Mouse (Mus musculus): ENCODE data around the gene Baiap2. TPM values are rescaled to one million over a fixed set of nuclear protein-coding genes. Genes with fewer than 3 reads are reported as not detected.

Gene Baiap2
- polyA plus RNA-seq, 1 experiment, result 41.5 TPM

DNA sequence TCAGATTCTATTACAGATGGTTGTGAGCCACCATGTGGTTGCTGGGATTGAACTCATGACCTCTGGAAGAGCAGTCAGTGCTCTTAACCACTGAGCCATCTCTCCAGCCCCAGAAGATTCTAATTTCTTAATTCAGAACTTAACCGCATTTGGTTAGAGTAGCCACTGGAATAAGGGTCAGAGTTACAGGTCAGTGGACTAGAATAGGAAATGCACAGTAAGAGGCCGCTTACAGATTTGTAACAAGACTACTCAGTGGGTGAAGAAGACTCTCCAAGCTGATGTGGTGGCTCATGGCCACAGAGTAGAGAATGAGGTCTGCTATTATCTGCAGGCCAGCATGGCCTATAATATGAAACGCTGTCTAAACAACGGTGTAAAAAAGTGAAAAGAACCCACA, 39.7 kb upstream of the Baiap2 start:
- Histone ChIP-seq H3K79me2 (ENCODE audit: control insufficient read depth, insufficient read depth) (no peaks in the 10 kb centered on the region), H3K36me3 (ENCODE audit: control insufficient read depth, insufficient read depth) (peaks cover under 1% of the 10 kb centered on the region), H3K4me3 (ENCODE audit: insufficient read depth, poor library complexity, severe bottlenecking) (no peak overlapping the region), H3ac (ENCODE audit: control insufficient read depth, insufficient read length, low read depth) (no peak overlapping the region), H3K79me3 (ENCODE audit: low read depth) (no peaks in the 10 kb centered on the region), H3K27me3 (ENCODE audit: control insufficient read depth, insufficient read depth, insufficient read length) (no peaks in the 10 kb centered on the region)
- no peak for TF ChIP-seq MYOG (IDR thresholded peaks at IDR 0.05; ENCODE audit: control insufficient read depth, extremely low read depth, insufficient read length)
- no peak for TF ChIP-seq USF1 (IDR thresholded peaks at IDR 0.05; ENCODE audit: low read depth)
- no peak for TF ChIP-seq CEBPB (IDR thresholded peaks at IDR 0.05; ENCODE audit: low read depth)
- TF ChIP-seq MYOD1 (IDR thresholded peaks at IDR 0.05; ENCODE audit: control insufficient read depth, insufficient read length, low read depth), result no peak
- TF ChIP-seq FOSL1 (IDR thresholded peaks at IDR 0.05; ENCODE audit: insufficient read depth, low read length, poor library complexity, severe bottlenecking), result no peak
- TF ChIP-seq CTCF (IDR thresholded peaks at IDR 0.05; ENCODE audit: control insufficient read depth, insufficient read depth, insufficient read length), result no peak

DNA sequence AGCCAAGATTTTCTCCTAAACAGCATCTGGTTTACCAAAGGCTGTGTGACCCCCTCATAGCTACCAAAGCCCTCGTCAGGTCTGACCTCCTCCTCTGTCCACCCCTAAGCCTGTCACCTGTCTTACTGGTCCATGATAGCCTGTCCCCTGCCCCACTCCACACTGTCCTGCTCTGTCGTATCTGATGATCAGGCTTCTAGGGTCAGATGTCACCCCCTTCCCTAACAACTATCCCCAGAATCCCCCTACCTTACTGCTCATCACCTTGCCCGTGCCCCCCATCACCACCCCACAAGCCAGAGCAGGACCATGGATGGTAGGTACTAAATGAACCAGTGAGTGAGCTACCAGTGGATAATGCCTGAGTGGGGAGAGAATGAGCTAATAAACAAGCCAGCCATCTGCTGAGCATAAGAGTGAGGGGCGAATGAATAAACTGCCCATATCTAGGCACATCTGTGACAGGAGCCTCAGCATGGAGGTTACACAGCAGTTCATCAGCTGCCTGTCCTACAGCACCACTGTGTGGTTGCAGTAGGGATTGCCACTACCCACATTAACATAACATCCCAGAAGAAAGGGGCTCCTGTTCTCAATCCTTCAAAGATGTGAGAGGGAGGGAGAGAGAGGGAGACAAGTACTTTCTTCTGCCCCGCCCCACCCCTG, 37.8 kb upstream of the Baiap2 start:
- no peaks in the 10 kb centered on the region for H3K27me3 ChIP-seq (ENCODE audit: control insufficient read depth, insufficient read depth, insufficient read length)
- H3ac ChIP-seq (ENCODE audit: control insufficient read depth, insufficient read length, low read depth), result no peak overlapping the region
- no peaks in the 10 kb centered on the region for H3K79me2 ChIP-seq (ENCODE audit: control insufficient read depth, insufficient read depth)
- no peaks in the 10 kb centered on the region for H3K79me3 ChIP-seq (ENCODE audit: low read depth)
- TF ChIP-seq MAX (IDR thresholded peaks at IDR 0.05) (no peak), CTCF (IDR thresholded peaks at IDR 0.05; ENCODE audit: control insufficient read depth, insufficient read depth, insufficient read length) (peak; percentile 79)
- H3K4me3 ChIP-seq (ENCODE audit: insufficient read depth, poor library complexity, severe bottlenecking), result no peak overlapping the region
- no peaks in the 10 kb centered on the region for H3K36me3 ChIP-seq (ENCODE audit: control insufficient read depth, insufficient read depth)

DNA sequence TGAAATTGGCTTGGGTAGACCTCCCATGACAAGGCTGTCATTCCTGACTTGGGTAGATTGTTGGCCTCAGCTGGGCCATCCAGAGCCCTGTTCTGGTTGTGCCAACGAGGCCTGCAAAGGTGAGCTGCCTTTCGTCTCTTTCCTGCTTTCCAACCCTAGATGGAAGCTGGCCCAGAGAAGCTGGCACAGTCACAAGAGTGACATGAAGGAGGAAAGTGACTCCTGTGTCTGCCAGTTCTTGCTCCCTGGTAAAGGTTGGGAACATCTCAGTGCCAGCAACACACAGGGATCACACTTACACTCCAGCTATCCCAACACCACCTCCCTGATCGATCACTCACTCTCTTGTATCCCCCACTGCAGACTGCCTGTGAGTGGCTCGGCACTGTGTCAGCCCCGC, 36.8 kb upstream of the Baiap2 start:
- TF ChIP-seq MAX (IDR thresholded peaks at IDR 0.05) (no peak), MYOD1 (IDR thresholded peaks at IDR 0.05; ENCODE audit: control insufficient read depth, insufficient read length, low read depth) (no peak), CEBPB (IDR thresholded peaks at IDR 0.05; ENCODE audit: low read depth) (no peak), MYOG (IDR thresholded peaks at IDR 0.05; ENCODE audit: control insufficient read depth, extremely low read depth, insufficient read length) (no peak), CTCF (IDR thresholded peaks at IDR 0.05; ENCODE audit: control insufficient read depth, insufficient read depth, insufficient read length) (no peak), FOSL1 (IDR thresholded peaks at IDR 0.05; ENCODE audit: insufficient read depth, low read length, poor library complexity, severe bottlenecking) (no peak)
- no peak overlapping the region for H3ac ChIP-seq (ENCODE audit: control insufficient read depth, insufficient read length, low read depth)

DNA sequence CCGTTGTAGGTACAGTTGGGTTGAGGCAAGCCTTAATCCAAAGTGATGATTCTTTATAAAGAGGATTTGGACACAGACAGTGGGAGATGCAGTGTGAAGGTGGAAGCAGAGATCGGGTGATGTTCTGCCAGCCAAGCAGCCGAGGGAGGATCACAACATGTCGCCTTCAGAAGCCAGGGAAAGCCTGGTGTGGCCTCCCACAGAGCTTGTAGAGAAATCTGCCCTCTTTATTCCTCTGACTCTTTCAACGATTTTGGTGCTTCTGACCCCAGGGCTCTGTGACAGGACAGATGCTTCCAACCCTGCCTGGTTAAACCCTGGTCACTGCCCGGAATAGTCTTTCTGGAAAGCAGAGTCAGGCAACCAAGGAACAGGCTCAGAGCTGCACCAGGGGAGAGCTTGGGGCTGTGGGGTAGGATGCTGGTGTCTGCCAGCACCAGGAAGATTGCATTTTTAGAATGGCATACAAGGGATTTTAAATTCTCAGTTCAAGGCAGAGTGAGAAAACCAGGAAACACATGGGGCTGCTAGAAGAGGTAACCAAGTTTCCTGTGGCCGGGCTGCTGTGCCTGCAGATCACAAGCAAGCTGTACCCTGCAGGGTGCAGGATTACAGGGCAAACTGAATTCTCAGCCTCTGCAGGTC, 35.4 kb upstream of the Baiap2 start:
- Histone ChIP-seq H3K27me3 (ENCODE audit: control insufficient read depth, insufficient read depth, insufficient read length) (no peaks in the 10 kb centered on the region), H3K36me3 (ENCODE audit: control insufficient read depth, insufficient read depth) (no peaks in the 10 kb centered on the region), H3ac (ENCODE audit: control insufficient read depth, insufficient read length, low read depth) (no peak overlapping the region), H3K4me3 (ENCODE audit: insufficient read depth, poor library complexity, severe bottlenecking) (no peak overlapping the region), H3K79me2 (ENCODE audit: control insufficient read depth, insufficient read depth) (no peaks in the 10 kb centered on the region), H3K79me3 (ENCODE audit: low read depth) (no peaks in the 10 kb centered on the region)
- no peak for TF ChIP-seq USF1 (IDR thresholded peaks at IDR 0.05; ENCODE audit: low read depth)
- TF ChIP-seq MYOD1 (IDR thresholded peaks at IDR 0.05; ENCODE audit: control insufficient read depth, insufficient read length, low read depth), result no peak
- no peak for TF ChIP-seq CTCF (IDR thresholded peaks at IDR 0.05; ENCODE audit: control insufficient read depth, insufficient read depth, insufficient read length)
- no peak for TF ChIP-seq FOSL1 (IDR thresholded peaks at IDR 0.05; ENCODE audit: insufficient read depth, low read length, poor library complexity, severe bottlenecking)
- no peak for TF ChIP-seq MAX (IDR thresholded peaks at IDR 0.05)
- TF ChIP-seq MYOG (IDR thresholded peaks at IDR 0.05; ENCODE audit: control insufficient read depth, extremely low read depth, insufficient read length), result no peak
- TF ChIP-seq CEBPB (IDR thresholded peaks at IDR 0.05; ENCODE audit: low read depth), result no peak

More for the DNA sequence above, 36.8 kb upstream of the Baiap2 start:
- H3K79me3 ChIP-seq (ENCODE audit: low read depth), result no peaks in the 10 kb centered on the region
- H3K36me3 ChIP-seq (ENCODE audit: control insufficient read depth, insufficient read depth), result no peaks in the 10 kb centered on the region
- no peaks in the 10 kb centered on the region for H3K79me2 ChIP-seq (ENCODE audit: control insufficient read depth, insufficient read depth)
- no peaks in the 10 kb centered on the region for H3K27me3 ChIP-seq (ENCODE audit: control insufficient read depth, insufficient read depth, insufficient read length)
- H3K4me3 ChIP-seq (ENCODE audit: insufficient read depth, poor library complexity, severe bottlenecking), result no peak overlapping the region

DNA sequence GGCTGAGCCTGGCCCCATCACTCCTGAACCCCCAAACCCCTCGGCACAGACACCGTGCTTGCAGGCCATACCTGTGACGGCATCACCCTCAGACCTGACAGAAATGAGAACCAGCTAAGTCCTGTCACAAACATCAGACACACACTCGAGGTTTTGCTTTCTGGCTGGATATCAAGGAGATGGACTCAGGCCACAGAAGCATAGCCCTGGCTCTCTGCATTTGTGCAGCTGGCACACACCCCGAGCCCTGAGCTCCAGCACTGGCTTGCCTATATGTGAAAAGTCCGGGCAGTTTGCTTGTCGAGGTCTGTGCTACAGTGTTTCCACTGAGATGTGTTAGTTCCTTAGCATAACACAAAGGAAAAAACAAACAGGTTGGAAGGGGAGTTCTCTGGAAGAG, 34.9 kb upstream of the Baiap2 start:
- Histone ChIP-seq H3K79me3 (ENCODE audit: low read depth) (no peaks in the 10 kb centered on the region), H3K79me2 (ENCODE audit: control insufficient read depth, insufficient read depth) (no peaks in the 10 kb centered on the region), H3K36me3 (ENCODE audit: control insufficient read depth, insufficient read depth) (no peaks in the 10 kb centered on the region), H3K27me3 (ENCODE audit: control insufficient read depth, insufficient read depth, insufficient read length) (no peaks in the 10 kb centered on the region), H3ac (ENCODE audit: control insufficient read depth, insufficient read length, low read depth) (no peak overlapping the region), H3K4me3 (ENCODE audit: insufficient read depth, poor library complexity, severe bottlenecking) (no peak overlapping the region)
- no peak for TF ChIP-seq MYOD1 (IDR thresholded peaks at IDR 0.05; ENCODE audit: control insufficient read depth, insufficient read length, low read depth)
- TF ChIP-seq CEBPB (IDR thresholded peaks at IDR 0.05; ENCODE audit: low read depth), result no peak
- TF ChIP-seq USF1 (IDR thresholded peaks at IDR 0.05; ENCODE audit: low read depth), result no peak
- TF ChIP-seq MAX (IDR thresholded peaks at IDR 0.05), result no peak
- no peak for TF ChIP-seq CTCF (IDR thresholded peaks at IDR 0.05; ENCODE audit: control insufficient read depth, insufficient read depth, insufficient read length)
- no peak for TF ChIP-seq MYOG (IDR thresholded peaks at IDR 0.05; ENCODE audit: control insufficient read depth, extremely low read depth, insufficient read length)
- no peak for TF ChIP-seq FOSL1 (IDR thresholded peaks at IDR 0.05; ENCODE audit: insufficient read depth, low read length, poor library complexity, severe bottlenecking)

DNA sequence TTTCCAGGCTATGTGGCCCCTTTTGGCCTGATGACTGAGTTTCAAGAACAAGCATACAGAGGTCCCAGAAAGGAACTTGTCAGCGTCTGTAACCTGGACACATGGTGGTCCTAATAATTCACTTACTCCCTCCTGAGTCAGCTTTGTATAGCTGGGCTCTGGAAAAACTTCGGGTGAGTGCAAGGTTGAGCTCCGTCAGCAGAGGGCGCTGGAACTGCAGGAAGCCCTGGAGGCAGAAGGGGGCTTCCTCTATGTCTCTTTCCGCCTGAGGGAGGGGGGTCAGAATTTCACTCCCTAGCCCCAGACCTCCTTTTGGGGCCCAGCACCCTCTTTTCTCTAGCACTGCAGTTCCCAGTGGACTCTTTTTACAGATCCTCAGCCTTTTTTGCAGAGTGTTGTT, 33.1 kb upstream of the Baiap2 start:
- peaks cover 4% of the 10 kb centered on the region for H3K79me3 ChIP-seq (ENCODE audit: low read depth)
- no peak overlapping the region for H3K4me3 ChIP-seq (ENCODE audit: insufficient read depth, poor library complexity, severe bottlenecking)
- no peaks in the 10 kb centered on the region for H3K27me3 ChIP-seq (ENCODE audit: control insufficient read depth, insufficient read depth, insufficient read length)
- H3K79me2 ChIP-seq (ENCODE audit: control insufficient read depth, insufficient read depth), result peaks cover 8% of the 10 kb centered on the region
- TF ChIP-seq USF1 (IDR thresholded peaks at IDR 0.05; ENCODE audit: low read depth) (no peak), MYOD1 (IDR thresholded peaks at IDR 0.05; ENCODE audit: control insufficient read depth, insufficient read length, low read depth) (no peak), CTCF (IDR thresholded peaks at IDR 0.05; ENCODE audit: control insufficient read depth, insufficient read depth, insufficient read length) (peak; percentile 67), CEBPB (IDR thresholded peaks at IDR 0.05; ENCODE audit: low read depth) (no peak)
- no peaks in the 10 kb centered on the region for H3K36me3 ChIP-seq (ENCODE audit: control insufficient read depth, insufficient read depth)
- no peak overlapping the region for H3ac ChIP-seq (ENCODE audit: control insufficient read depth, insufficient read length, low read depth)
